Mouse (Mus musculus) erythroblast, embryonic 14.5 days (primary cell): ENCODE measurements around the gene Rmdn3. TPM values are rescaled to one million over a fixed set of nuclear protein-coding genes. Genes with fewer than 3 reads are reported as not detected.

Experiments
- H3K27me3 ChIP-seq: 2 replicates; pipeline ENCODE4 v1.6.1; 2012; ENCODE audit warnings: inconsistent platforms; ENCODE audit not compliant: control insufficient read depth
- H3K36me3 ChIP-seq: 2 replicates; pipeline ENCODE4 v1.6.1; 2012; ENCODE audit warnings: mild to moderate bottlenecking, inconsistent platforms; ENCODE audit not compliant: control insufficient read depth
- H3K4me1 ChIP-seq: 2 replicates; pipeline ENCODE4 v1.6.1; 2012; ENCODE audit warnings: inconsistent platforms; ENCODE audit not compliant: control insufficient read depth
- H3K4me3 ChIP-seq: replicated peaks from 2 replicates; pipeline ENCODE3; 2012; ENCODE audit warnings: moderate library complexity, mild to moderate bottlenecking, inconsistent platforms
- H3K9me3 ChIP-seq: 2 replicates; pipeline ENCODE4 v1.6.1; 2012; ENCODE audit warnings: low read length, inconsistent platforms, mixed read lengths; ENCODE audit not compliant: control insufficient read depth
- GATA1 ChIP-seq: IDR thresholded peaks from 2 replicates; pipeline ENCODE4 v1.6.1; 2012; ENCODE audit warnings: low read length, inconsistent platforms, mixed read lengths
- TAL1 ChIP-seq: IDR thresholded peaks from 3 replicates; pipeline ENCODE4 v1.6.1; 2012; ENCODE audit warnings: low read length, inconsistent platforms, mixed read lengths
- polyA plus RNA-seq: library from polyadenylated mRNA; stranded (reverse); fragments of >175 nt; gene quantifications from 2 replicates; pipeline ENCODE4 v1.2.3, GENCODE M21; 2012

Rmdn3 gene
- polyA plus RNA-seq, 1 experiment: 6.3 TPM

DNA sequence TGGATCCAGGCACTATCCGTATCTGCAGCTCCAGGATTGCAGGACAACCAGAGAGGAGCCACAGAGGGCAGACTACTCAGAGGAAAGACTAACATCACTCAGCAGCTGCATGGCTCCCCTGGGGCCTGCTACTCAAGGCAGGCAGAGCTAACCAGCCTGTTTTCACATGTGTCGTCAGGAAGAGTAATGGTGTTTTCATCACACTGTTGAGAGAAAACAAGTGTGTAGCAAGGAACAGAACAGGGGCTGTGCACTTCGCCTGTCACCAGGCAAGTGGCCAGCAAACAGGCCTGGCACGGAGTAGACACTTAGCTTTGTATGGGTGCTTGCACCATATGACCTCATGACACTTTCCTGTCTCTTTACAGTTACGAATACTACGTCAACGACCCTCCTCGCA is 14.7 kb upstream of the Rmdn3 start:
- TF ChIP-seq GATA1 (no peak), TAL1 (no peak)

DNA sequence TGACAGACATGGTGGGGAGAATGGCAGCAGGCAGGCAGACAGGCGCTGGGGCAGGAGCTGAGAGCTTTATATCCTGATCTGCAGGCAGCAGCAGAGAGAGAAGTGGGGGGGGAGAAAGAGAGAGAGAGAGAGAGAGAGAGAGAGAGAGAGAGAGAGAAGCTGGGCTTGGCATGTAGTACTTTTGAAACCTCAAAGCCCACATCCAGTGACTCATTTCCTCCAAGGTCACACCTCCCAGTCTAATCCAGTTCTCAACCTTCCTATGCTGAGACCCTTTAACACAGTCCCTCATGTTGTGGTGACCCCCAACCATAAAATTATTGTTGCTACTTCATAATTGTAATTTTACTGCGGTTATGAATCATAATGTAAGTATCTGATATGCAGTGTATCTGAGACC is 13.4 kb upstream of the Rmdn3 start:
- Histone ChIP-seq H3K4me1 (peaks cover 40% of the 10 kb centered on the region), H3K4me3 (no peak overlapping the region), H3K9me3 (peaks cover 6% of the 10 kb centered on the region), H3K27me3 (peaks cover 47% of the 10 kb centered on the region), H3K36me3 (peaks cover 6% of the 10 kb centered on the region)
- TF ChIP-seq GATA1 (no peak), TAL1 (no peak)

More for the DNA sequence above, 14.7 kb upstream of the Rmdn3 start:
- Histone ChIP-seq H3K4me3 (no peak overlapping the region), H3K36me3 (peaks cover 6% of the 10 kb centered on the region), H3K27me3 (peaks cover 34% of the 10 kb centered on the region), H3K4me1 (peaks cover 40% of the 10 kb centered on the region), H3K9me3 (peaks cover 3% of the 10 kb centered on the region; the same call in 1 of the 2 replicates)

DNA sequence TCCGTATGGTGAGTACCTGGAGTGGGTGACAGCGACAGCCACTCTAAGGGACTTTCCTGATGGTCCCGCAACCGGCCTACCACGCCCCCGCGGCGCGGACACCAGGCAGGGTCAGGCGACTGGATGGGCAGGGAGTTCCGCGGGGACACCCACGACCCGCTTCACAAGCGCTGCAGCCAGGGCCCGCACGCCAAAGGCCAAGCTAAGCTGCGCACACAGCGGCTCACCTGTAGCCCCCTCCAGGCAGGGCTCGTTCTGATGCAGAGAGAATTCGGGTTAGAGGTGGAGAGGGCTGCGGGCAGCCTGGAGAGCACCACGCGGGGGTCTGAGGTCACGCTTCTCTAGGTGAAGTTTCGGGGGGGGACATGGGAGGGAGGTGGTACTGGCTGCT is 11.0 kb upstream of the Rmdn3 start:
- Histone ChIP-seq H3K4me1 (peaks cover 35% of the 10 kb centered on the region), H3K36me3 (peaks cover 6% of the 10 kb centered on the region), H3K27me3 (peaks cover 61% of the 10 kb centered on the region), H3K4me3 (peak overlapping the region; percentile 67), H3K9me3 (peaks cover 6% of the 10 kb centered on the region)
- TF ChIP-seq GATA1 (no peak), TAL1 (no peak)

DNA sequence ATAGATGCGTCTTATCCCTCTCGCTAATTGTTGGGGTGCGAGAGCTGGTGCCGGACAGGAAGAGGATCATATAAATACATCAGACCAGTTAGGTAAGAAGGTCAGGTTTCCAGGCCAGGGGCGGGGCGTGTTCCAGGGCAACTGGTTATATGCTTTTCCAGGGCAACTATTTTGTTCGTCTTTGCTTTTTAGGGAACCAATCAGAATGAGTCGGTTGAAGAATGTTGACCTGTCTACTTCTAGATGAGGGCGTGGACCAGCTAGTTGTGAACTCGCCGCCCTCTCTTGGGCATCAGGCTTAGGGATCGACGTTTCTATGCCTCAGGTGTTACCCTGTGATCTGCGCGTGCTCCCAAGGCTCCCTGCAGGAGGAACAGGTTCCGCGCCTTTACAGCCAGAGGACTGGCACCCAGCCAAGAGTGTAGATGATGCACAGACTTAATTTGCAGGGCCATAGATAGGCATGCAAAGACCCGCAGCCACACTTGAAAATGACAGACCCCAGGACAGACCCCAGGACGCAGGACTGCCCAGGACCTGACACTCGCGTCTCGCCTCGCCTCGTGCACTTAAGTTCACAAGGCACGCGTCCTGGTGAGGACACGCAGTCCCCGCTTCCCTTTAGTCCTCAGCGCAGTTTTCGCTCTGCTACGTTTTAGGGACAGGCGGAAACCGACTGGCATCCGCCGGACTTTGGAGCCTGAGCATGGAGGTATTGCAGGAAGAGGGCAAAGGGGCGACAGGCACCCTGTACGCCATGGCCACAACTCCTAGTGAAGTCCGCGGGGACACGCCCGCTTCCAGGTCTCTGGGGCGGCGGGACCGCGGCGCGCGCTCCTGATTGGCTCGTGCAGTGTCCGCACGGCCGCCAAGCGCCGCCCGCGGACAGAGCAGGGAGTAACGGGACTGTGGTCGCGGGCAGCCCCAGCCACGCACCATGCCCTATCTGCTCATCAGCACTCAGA is 10.3 kb upstream of the Rmdn3 start, which contains the start of gene Gchfr:
Gene Gchfr, plus strand, starts transcription at position 873 of the 965 bp plus-strand sequence.
- peaks cover 35% of the 10 kb centered on the region for H3K4me1 ChIP-seq
- peaks cover 5% of the 10 kb centered on the region for H3K36me3 ChIP-seq
- TF ChIP-seq GATA1 (no peak), TAL1 (no peak)
- peaks cover 61% of the 10 kb centered on the region for H3K27me3 ChIP-seq
- peaks cover 6% of the 10 kb centered on the region for H3K9me3 ChIP-seq
- H3K4me3 ChIP-seq: peak within 1 kb of the TSS; percentile 67

DNA sequence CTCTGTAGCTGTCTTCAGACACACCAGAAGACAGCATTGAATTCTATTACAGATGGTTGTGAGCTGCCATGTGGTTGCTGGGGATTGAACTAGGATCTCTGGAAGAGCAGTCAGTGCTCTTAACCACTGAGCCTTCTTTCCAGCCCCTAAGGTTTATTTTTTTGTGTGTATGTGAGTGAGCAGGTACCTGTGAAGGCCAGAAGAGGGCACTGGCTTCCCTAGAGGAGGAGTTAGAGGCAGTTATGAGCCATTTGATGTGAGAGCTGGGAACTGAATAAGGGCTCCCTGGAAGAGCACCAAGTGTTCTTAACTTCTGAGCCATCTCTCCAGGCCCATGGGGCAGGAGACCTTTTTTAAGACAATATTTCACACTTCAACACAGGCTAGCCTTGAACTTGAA is 8.6 kb upstream of the Rmdn3 start:
- TF ChIP-seq TAL1 (no peak), GATA1 (no peak)
- no peaks in the 10 kb centered on the region for H3K36me3 ChIP-seq
- no peak overlapping the region for H3K4me3 ChIP-seq
- peaks cover 38% of the 10 kb centered on the region for H3K4me1 ChIP-seq
- H3K9me3 ChIP-seq: peaks cover 6% of the 10 kb centered on the region
- peaks cover 72% of the 10 kb centered on the region for H3K27me3 ChIP-seq

DNA sequence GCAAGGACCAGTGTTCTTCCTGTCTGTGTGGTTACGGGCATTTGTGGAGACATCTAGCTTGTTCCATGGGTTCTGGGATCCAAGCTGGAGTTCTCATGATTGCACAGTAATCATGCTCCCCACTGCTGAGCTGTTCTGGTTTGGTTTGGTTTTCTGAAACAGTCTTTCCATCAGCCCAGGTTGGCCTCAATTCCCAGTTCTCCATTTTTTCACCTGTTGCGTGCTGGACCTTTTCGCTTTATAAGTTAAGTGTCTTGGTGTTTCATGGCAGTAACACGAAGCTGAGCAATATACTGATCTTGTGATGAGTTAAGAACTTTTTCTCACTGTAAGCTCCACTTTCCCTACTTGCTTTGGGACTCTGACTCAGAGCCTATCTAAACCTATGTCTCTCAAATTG is 7.2 kb upstream of the Rmdn3 start:
- Histone ChIP-seq H3K27me3 (peaks cover 63% of the 10 kb centered on the region), H3K9me3 (peaks cover 6% of the 10 kb centered on the region), H3K36me3 (no peaks in the 10 kb centered on the region), H3K4me1 (peaks cover 38% of the 10 kb centered on the region), H3K4me3 (no peak overlapping the region)
- no peak for TF ChIP-seq TAL1
- no peak for TF ChIP-seq GATA1

DNA sequence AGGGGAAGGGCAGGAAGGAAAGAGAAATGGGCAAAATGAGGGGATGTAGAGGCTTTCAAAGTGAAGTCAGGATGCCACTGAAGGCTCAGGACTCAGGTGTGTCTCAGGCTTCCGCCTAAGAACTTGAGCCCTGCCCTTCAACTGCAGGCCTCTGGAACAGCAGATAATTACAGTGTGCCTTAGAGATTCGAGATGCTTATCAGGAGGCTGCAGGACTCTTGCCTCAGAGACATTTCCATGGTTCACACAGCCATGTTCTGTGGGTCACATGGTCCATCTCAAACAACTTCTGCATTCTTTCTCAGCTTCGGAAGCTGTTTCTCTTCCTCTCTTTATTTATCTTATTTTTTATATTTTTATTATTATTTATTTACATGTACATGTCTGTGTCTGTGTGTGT is 6.3 kb upstream of the Rmdn3 start:
- H3K4me3 ChIP-seq: peak overlapping the region; percentile 2
- peaks cover 55% of the 10 kb centered on the region for H3K27me3 ChIP-seq
- TF ChIP-seq TAL1: no peak
- no peak for TF ChIP-seq GATA1
- H3K9me3 ChIP-seq: peaks cover 6% of the 10 kb centered on the region
- no peaks in the 10 kb centered on the region for H3K36me3 ChIP-seq
- peaks cover 38% of the 10 kb centered on the region for H3K4me1 ChIP-seq

DNA sequence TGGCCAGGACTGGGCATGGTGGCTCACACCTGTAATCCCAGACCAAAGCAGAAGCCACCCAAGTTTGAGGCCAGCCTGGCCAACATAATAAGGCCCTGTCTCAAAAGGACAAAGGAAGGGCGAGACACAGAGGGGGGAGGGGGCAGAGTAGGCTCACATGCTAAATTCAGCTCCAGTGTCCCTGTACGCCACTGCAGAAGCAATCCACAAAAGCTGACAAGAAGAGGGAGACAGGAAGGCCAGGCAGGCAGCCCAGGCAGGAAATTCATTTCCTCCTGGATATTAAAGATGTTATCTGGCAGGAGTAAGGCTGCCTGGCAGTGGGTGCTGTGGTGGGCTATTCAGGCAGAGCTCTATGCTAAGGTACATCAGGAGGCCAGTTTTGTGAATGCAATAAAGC is 4.4 kb upstream of the Rmdn3 start:
- H3K4me1 ChIP-seq: peaks cover 32% of the 10 kb centered on the region
- no peaks in the 10 kb centered on the region; the same call in 1 of the 2 replicates for H3K36me3 ChIP-seq
- peaks cover 37% of the 10 kb centered on the region for H3K27me3 ChIP-seq
- no peak overlapping the region for H3K4me3 ChIP-seq
- TF ChIP-seq TAL1: no peak
- TF ChIP-seq GATA1: no peak
- peaks cover 3% of the 10 kb centered on the region for H3K9me3 ChIP-seq

DNA sequence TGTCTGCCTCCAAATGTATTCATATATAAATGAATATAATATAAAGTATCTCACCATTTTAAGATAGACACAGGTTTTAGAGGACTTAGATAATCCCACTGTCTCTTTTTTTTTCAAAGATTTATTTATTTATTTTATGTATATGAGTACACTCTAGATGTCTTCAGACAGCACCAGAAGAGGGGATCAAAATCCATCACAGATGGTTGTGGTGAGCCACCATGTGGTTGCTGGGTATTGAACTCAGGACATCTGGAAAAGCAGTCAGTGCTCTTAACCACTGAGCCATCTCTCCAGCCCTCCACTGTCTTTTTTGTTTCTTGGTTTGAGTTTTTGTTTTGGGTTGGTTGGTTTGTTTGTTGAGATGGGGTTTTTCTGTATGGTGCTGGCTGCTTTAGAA is 1.0 kb upstream of the Rmdn3 start:
- TF ChIP-seq GATA1 (no peak), TAL1 (no peak)
- peaks cover 13% of the 10 kb centered on the region for H3K27me3 ChIP-seq
- H3K4me3 ChIP-seq: peak overlapping the region; percentile 79
- no peaks in the 10 kb centered on the region for H3K9me3 ChIP-seq
- H3K36me3 ChIP-seq: peaks cover 20% of the 10 kb centered on the region
- peaks cover 53% of the 10 kb centered on the region for H3K4me1 ChIP-seq
